Mouse (Mus musculus) cerebellum, adult 2 months (tissue): Measurements from ENCODE around the gene Gmeb1.

Source experiments
- CTCF ChIP-seq: fragments of 200-500 bp; IDR thresholded peaks from 2 replicates; pipeline ENCODE4 v1.5.1; 2011; ENCODE audit warnings: low read depth, mild to moderate bottlenecking, control low read depth, low read length, moderate library complexity, borderline replicate concordance; ENCODE audit not compliant: insufficient read depth
- POLR2A ChIP-seq: fragments of 200-500 bp; IDR thresholded peaks from 2 replicates; pipeline ENCODE4 v1.6.1; 2011; ENCODE audit warnings: low read length, control low read depth, borderline replicate concordance; ENCODE audit not compliant: insufficient read depth

DNA sequence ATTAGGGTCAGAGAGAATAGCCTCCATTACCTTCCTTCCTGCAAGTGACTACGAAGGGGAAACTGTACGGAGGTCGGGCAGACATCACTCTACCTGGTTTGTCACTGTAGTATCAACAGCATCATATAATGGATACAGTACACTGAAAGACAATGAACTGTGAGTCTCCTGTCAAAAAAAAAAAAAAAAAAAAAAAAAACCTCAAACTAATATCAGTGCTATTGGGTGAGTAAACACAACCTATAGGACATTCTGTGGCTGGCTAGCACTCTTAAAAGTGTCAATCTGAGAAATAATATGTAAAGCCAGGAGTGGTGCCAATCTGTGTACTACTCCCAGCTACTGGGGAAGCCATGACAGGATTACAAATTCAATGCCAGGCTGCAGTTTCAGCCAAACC, 78.2 kb downstream of the Gmeb1 start:
- TF ChIP-seq CTCF (no peak), POLR2A (no peak)
